Mouse (Mus musculus): ENCODE results near the gene Stk40. TPM values are rescaled to one million over a fixed set of nuclear protein-coding genes. Genes with fewer than 3 reads are reported as not detected.
"Not testable (repeated sequence)": the region's sequence is repeated elsewhere in the genome, so short reads cannot be mapped to it uniquely, and the experiment has no call there.

Gene Stk40
- 10 to 100 TPM; 48.4 to 53.0 TPM for total RNA-seq (2021)
- long read RNA-seq, experiment 1, transcript Stk40-201 (11 exons, 3,492 nt): major isoform, 9 of 28 reads
- long read RNA-seq, experiment 1, partial matches to known transcripts: 17 of 28 reads
- long read RNA-seq, experiment 1, other reads (novel, unspliced or antisense): 2 of 28 reads
- long read RNA-seq, experiment 2, transcript Stk40-201 (11 exons, 3,492 nt): major isoform, 15 of 20 reads
- long read RNA-seq, experiment 2, partial matches to known transcripts: 0 of 20 reads
- long read RNA-seq, experiment 2, other reads (novel, unspliced or antisense): 5 of 20 reads

DNA sequence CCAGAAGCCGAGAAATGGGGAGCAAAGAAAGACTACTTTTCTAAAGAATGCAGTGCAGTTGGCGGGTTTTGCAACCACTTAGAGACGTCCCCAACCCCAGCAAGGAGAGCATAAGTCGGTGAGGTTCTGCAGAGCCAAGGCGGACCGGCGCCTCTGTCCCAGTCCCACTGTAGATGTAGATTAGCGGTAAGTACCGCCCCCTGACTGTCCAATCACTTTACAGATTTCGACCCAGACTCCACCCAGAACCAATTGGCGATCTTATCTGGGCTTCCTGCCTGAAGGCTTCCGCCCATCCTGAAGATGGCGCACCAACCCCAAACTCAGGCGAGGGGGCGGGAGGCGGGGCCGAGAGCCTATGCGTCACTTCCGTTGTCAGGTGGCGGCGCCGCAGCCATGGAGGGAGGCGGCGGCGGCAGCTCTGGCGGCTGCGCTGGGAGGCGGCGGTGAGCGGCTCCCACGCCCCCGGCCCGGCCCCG lies at the start of gene Stk40:
Gene Stk40, plus strand, starts transcription at position 368 of the 479 bp plus-strand sequence.
- DNase-seq: peak; percentile 99

DNA sequence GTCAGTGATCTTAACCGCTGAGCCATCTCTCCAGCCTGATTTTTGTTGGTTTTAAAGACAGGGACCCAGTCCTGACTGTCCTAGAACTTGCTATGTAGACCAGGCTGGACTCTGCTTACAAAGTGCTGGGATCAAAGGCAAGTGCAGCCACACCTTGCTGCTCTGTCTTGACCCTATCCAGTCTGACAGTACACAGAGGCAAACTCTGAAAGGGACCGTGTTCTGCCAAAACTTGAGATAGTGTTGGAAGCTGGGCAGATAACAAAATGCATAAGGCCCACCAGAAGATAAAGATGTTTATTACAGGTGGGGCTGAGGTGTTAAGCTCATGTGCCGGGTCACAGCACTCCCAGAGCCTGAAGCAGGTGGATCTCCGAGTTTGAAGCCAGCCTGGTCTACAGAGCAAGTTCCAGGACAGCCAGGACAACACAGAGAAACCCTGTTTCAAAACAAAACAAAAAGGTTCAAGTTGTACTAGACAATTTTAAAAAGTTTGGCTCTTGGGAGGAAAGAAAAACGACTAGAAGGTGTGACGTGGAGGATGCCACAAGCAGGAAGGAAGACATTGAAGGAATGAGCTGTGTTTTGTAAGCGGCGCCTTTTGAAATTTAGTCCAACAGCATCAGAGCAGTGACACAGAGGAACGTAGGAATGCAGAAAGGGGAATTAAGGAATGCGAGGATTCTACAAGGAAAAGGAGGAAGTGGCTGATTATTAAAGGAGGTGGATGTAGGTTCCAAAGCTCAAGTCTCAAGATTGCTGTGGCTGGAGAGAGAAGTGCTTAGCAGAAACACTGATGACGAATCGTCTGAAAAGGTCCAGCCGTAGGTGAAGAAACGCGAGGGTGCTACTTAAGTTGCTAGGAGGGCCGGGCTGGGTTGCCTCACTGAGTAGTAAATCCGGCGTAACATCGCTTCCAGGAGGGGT lies 46.3 kb upstream of the Stk40 start:
- no peak for DNase-seq

DNA sequence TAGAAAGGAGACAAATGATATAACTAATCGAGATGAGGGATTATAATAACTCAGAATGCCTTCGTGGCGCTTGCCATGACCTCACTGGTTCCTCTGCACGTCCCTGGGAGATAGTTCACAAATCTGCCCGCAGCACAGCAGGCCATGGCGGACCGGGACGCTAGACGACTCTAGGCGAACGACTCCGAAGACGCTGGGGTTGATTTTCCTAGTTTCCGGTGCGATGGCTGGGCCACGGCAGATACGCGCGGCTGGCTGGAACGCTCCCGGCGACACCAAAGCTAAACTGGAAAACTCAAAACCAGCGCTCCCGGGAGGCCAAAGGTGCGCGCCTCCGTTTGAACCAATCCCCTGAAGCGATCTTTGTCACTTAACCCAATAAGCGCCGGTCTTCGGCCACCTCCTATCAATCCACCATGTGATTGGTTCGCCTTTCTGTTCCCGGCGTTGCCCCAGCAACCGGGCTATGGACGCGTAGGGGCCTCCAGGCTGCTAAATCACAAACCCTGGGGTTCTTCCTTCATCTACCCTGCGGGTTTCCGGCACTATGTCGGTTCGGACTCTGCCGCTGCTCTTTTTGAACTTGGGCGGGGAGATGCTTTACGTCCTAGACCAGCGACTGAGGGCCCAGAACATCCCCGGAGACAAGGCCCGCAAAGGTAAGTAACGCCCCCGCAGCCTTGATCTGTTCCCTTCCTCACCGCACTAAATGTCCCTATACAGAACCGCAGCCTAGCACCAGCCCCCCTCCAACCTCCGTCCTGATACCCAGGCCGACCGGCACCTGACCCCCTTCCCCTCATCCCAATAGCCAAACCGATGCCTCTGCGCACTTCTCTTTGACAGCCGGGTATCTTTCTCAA lies 45.4 kb upstream of the Stk40 start, which contains the start of gene Oscp1:
Gene Oscp1, plus strand, starts transcription at position 432 of the 863 bp plus-strand sequence.
- DNase-seq: peak; percentile 92

DNA sequence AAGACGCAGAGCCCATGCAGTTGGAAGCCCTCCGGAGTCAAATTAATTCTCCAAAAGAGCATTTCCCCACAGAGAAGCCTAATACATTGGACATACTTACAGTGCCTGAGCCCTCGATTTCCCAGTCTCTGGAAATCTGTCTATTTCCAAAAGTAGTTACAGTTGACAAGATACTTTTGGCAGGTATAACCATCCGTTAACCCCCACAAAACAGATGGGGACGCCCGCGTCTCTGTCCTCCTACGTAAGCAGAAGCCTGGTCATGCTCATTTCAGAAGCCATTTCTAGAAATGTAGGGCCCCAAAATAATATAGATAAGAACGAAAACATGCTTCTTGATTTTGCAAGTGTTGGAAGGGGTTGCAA lies 44.8 kb upstream of the Stk40 start:
- DNase-seq: no peak

GRCm38 (mm10) chr4:126062856-126063255 lies 40.9 kb upstream of the Stk40 start:
- DNase-seq: peak; percentile 34

GRCm38 (mm10) chr4:126065241-126065640 lies 38.5 kb upstream of the Stk40 start:
- no peak for DNase-seq

DNA sequence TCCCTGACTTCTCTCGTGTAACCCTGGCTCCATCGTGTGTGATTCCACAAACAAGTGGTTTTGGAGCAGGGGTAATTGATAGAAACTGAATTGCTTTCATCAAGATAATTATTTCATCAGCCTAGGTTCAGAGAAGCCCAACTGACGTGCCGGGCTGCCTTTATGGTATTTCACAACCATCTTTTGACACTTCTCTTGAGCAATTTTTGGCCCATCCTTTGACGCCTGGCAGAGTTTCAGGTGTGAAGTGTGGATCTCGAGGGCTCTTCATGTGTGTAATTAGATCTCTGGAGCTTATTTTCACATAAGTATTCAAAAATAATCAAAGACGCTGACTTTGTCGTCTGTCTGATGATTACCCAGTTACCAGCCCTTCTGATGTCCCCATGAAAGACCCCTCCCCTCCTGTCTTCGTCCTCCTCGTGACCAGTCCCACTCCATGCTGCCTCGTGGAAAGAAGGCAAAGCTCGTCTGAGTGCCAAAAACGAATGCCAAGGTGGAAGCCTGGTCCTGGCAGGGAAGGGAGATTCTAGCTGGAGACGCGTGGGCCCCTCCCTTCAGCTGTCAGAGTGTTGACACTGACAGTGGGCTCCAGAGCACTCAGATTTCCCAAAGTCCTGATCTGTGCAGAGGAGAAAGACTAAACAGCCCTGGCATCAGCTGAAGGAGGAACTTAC lies 36.2 kb upstream of the Stk40 start:
- DNase-seq: peak; percentile 35

DNA sequence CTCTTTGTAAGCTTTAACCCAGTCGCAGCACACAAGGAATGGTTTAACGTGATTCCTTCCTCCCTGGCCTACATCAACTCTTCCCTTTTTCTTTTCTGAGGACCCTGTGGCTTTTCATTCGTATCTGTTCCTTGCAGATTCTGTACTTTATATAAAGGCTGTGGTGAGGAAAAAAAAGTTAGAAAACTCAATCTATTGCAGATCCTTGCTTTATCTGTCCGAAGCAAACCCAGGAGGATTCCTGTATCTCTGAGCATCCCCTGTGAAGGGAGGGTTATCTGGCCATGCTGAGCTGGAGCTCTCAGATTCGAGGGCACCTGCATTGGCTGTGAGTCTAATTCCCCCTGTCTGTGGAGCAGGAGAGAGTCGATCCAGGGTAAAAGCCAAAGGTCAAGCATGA lies 34.9 kb upstream of the Stk40 start:
- no peak for DNase-seq

- no peak for DNase-seq
Measured at GRCm38 (mm10) chr4:126077833-126078232, 25.9 kb upstream of the Stk40 start.

DNA sequence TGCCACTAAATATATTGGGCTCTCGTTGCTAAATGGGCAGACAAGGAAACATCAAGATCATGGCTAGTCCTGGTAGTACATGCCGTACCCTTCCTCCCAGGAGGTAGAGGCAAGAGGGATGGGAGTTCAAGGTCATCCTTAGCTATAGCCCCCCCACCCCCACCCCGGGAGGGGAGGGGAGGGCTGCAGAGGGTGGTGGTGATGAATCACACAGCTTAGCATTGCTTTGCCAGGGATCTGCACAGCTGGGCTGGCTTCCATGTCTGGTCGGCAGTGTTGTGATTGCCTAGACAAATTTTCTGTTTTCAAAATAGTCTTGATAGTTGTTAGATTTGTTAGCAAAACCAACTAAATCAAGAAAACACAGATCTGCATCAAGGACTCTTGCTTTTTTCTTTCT lies 24.5 kb upstream of the Stk40 start:
- no peak for DNase-seq

DNA sequence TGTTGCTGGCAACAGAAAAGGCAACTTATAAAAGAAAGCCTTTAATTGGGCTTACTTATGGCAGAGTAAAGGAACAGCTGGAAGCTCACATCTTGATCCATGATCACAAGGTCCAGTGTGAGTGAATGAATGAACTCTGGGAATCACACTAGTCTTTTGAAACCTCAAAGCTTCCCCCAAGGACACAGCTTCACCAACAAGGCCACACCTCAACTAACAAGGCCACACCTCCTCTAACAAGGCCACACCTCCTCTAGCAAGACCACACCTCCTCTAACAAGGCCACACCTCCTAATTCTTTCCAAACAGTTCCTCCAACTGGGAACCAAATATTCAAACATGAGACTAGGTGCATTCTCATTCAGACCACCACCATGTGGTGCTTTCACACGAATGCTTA lies 22.2 kb upstream of the Stk40 start:
- DNase-seq: no peak

DNA sequence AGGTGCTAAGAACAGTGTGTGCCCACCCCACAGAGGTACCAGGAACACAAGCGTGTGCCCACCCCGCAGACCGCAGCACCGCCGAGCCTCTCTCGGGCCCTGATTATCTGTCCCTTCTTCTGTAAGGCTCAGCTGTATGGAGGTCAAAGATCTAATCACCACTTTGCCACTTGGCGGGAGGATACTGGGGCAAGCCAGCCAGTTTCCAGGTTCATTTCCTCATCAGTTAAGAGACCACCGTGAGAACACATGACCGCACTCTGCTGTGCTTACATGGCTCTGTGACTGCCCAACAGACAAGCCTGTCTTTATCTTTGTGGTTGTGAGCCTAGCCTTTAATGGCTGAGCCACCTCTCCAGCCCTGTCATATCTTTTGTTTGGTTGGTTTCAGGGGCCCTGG lies 20.7 kb upstream of the Stk40 start:
- DNase-seq: no peak

DNA sequence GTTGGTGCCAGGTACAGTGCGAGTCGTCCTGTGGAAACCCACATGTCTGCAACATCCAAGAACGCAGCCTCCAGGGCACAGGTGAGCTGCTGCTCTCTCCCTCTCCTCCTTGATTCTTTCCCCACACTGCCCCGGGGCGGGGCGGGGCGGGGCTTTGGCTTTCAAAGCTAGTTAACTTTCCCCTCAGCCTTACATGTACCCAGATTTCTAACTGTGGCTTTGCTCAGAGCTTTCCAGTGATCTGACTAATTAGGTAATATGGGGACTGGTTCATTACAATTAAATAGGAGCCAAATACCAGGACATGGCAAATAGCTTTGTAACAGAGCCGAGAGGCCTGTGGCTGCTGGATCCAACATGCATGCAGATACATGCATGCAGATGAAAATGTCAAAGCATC lies 19.4 kb upstream of the Stk40 start:
- DNase-seq: no peak

DNA sequence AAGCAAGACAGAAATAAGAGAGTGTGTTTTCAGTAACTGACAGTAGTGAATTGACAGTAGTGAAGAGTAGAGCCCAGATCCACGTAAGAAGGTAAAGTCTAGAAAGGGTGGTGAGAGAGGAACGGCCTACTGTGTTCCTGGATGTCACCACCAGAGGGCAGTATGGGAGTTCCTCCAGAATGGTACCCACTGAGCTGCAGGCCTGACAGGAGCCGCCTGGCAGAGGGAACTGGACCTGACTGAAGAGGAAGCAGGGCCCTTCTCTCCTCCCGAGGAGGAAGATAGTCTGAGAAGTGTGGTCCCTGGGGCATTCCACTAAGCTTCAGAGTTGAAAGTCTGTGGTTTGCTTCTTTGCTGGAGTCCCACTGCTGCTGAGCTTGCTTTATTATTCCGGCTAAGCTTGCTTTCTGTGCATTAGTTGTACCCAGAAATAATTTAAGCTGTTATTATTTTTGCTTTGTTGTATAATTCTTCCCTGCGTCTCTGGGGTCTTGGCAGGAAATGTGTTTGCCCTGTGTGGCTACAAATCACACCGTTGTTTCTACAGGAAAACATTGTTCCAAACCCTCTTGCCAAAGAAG lies 17.7 kb upstream of the Stk40 start:
- peak; percentile 89 for DNase-seq

DNA sequence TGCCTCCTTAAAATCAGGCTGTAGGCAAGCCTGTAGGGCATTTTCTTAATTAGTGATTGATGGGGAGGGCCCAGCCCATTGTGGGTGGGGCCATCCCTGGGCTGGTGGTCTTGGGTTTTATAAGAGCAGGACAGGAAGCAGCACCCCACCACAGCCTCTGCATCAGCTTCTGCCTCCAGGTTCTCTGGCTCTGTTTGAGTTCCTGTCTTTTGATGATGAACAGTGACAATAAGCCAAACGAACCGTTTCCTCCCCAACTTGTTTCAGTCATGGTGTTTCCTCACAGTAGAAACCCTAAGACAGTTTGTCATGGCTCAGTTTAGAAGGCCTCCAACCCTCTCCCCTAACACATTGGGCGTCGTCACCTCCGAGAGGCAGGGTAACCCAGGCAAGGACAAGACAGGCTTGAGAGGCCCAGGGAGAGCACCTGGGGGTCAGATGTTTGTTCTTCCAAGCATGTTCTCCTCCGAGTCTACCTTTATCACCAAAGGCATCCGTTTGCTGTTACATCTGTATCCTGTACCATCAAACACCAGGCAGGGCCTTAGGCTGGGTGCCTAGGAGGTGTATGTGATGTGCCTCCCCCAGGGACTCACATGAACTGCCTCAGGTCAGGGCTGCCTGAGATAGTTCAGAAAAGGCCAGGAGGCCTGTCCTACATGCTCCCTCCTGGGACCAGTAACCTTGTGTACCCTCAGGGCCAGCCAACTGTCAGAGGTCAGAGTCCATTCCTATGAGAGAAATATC lies 13.5 kb upstream of the Stk40 start:
- no peak for DNase-seq

DNA sequence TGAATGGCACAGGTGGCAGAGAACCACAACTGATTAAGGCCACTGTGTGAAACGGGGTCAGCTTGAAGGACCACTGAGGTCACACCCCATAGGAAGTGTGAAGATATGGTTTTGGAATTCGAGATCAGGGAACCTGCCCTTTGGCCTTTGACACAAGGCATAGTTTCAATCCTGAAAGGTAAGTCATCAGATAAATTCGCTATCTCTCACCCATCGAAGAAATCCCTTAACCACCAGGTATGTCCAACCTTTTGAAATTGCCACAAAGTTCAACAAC lies 13.0 kb upstream of the Stk40 start:
- DNase-seq: no peak

DNA sequence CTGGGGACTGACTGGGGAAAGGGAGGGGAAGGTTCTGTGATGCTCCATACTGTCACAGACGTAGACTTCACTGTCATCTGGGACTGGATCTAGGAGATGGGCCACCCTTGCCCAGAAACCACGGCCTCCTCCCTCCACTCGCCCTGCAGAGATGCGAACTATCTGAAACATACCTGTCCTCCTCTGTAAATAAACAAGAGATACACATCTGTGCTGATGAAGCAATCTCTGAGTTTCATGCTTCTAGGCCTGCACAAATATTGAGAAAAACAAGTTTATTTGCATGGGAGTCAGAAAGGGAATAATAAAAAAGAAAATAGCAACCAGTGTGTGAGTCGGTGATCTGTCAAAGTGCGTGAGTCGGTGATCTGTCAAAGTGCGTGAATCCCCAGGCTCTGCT lies 11.9 kb upstream of the Stk40 start:
- no peak for DNase-seq

- not testable (repeated sequence) for DNase-seq
Measured at GRCm38 (mm10) chr4:126095622-126096430, 7.9 kb upstream of the Stk40 start.

GRCm38 (mm10) chr4:126096464-126097111 lies 7.2 kb upstream of the Stk40 start, which contains the start of gene Lsm10:
Gene Lsm10, plus strand, starts transcription at chr4:126096623.
- peak; percentile 95 for DNase-seq

Data from adrenal gland, postnatal 10 days (tissue).